Mouse (Mus musculus) neural tube, embryonic 14.5 days (tissue): Measurements from ENCODE around the gene Igtp. TPM values are rescaled to one million over a fixed set of nuclear protein-coding genes. Genes with fewer than 3 reads are reported as not detected.
"Not testable (repeated sequence)": the region's sequence is repeated elsewhere in the genome, so short reads cannot be mapped to it uniquely, and the experiment has no call there.

Experiments used
- ATAC-seq: fragments of 200-750 bp; cut with Nextera tagmentation; 2 replicates; pipeline ENCODE4 v1.8.0; 2017; ENCODE audit warnings: low read depth, mild to moderate bottlenecking, moderate TSS enrichment, moderate library complexity
- H3K27ac ChIP-seq: fragments of 300-500 bp; sonication (generic); 2 replicates; pipeline ENCODE4 v1.5.1; 2014; ENCODE audit warnings: low read depth, mild to moderate bottlenecking, control low read depth, low read length, moderate library complexity, mixed read lengths
- H3K27me3 ChIP-seq: fragments of 300-500 bp; sonication (generic); 2 replicates; pipeline ENCODE4 v1.6.1; 2014; ENCODE audit warnings: low read length; ENCODE audit not compliant: control insufficient read depth, insufficient read depth
- H3K36me3 ChIP-seq: fragments of 300-500 bp; sonication (generic); 2 replicates; pipeline ENCODE4 v1.6.1; 2014; ENCODE audit warnings: low read length, mixed read lengths; ENCODE audit not compliant: control insufficient read depth, insufficient read depth
- H3K4me1 ChIP-seq: fragments of 300-500 bp; sonication (generic); 2 replicates; pipeline ENCODE4 v1.6.1; 2014; ENCODE audit warnings: low read length; ENCODE audit not compliant: control insufficient read depth, insufficient read depth
- H3K4me2 ChIP-seq: fragments of 300-500 bp; sonication (generic); 2 replicates; pipeline ENCODE4 v1.6.1; 2014; ENCODE audit warnings: mild to moderate bottlenecking, low read depth, low read length, control low read depth
- H3K4me3 ChIP-seq: fragments of 300-500 bp; sonication (generic); 2 replicates; pipeline ENCODE4 v1.5.1; 2014; ENCODE audit warnings: low read depth, low read length, control low read depth, mixed read lengths
- H3K9ac ChIP-seq: fragments of 300-500 bp; sonication (generic); replicated peaks from 2 replicates; pipeline ENCODE4 v1.6.1; 2014; ENCODE audit warnings: low read depth, mild to moderate bottlenecking, control low read depth, low read length, mixed read lengths
- H3K9me3 ChIP-seq: fragments of 300-500 bp; sonication (generic); 2 replicates; pipeline ENCODE4 v1.6.1; 2016; ENCODE audit warnings: low read length; ENCODE audit not compliant: control insufficient read depth
- WGBS: fragments of 180-500 bp; shearing (Covaris S2); extraction: QIAGEN DNeasy Blood & Tissue Kit; methylation state at CpG from one replicate; pipeline ENCODE4 v1.1.7; 2014; 5-methylcytosine and 5-hydroxymethylcytosine counted together
- polyA plus RNA-seq: library from polyadenylated mRNA; unstranded; fragments of >200 nt; fragmentation: Nextera tagmentation; extraction: Ambion mirVana; gene quantifications from 2 replicates; pipeline ENCODE4 v1.2.1, GENCODE M21; 2014

The Igtp gene
- polyA plus RNA-seq, 1 experiment from 2014 or later = 0.68 TPM

DNA sequence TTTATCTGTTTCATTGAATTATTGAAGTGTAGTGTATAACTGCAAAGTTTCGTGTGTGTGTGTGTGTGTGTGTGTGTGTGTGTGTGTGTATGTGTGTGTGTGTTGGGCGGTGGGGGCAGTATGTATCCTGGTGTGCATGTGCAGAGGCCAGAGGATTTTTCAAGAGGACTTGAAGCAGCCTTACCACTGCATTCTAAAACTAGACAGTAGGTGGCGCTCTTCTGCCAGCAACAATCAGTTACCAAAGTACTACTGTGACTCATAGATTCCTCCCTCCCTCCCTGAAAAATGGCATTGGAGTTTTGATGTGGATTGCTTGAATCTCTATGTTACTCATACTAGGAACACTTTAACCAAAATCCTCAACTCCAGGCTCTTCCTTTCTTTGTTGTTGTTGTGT is 19.8 kb upstream of the Igtp start:
- no peak overlapping the region for H3K4me3 ChIP-seq
- no peaks in the 10 kb centered on the region for H3K27me3 ChIP-seq
- H3K4me1 ChIP-seq = no peaks in the 10 kb centered on the region
- no peak overlapping the region for H3K9ac ChIP-seq
- H3K9me3 ChIP-seq = no peaks in the 10 kb centered on the region
- peaks cover 20% of the 10 kb centered on the region; the same call in 1 of the 2 replicates for H3K36me3 ChIP-seq
- H3K4me2 ChIP-seq = no peak overlapping the region
- H3K27ac ChIP-seq = no peak overlapping the region
- ATAC-seq = peak; percentile 28; the same call in 1 of the 2 replicates
- 28% methylated on average over 3 of the region's 3 CpGs for WGBS

DNA sequence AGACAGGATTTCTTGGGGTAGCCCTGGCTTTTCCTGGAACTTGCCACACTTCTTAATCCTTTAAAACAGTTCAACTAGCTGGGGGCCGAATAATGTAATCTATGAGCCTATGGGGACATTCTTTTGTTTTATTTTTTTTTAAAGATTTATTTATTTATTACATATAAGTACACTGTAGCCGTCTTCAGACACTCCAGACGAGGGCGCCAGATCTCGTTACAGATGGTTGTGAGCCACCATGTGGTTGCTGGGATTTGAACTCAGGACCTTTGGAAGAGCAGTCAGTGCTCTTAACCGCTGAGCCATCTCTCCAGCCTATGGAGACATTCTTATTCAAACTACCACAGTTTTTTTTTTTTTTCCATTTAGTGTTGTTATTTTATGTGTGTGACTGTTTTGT is 19.4 kb upstream of the Igtp start:
- ATAC-seq, H3K4me3 ChIP-seq, H3K9me3 ChIP-seq, H3K27ac ChIP-seq, H3K4me2 ChIP-seq, H3K9ac ChIP-seq, H3K27me3 ChIP-seq, H3K4me1 ChIP-seq: not testable (repeated sequence)
- H3K36me3 ChIP-seq = peaks cover 20% of the 10 kb centered on the region; the same call in 1 of the 2 replicates
- WGBS = 96% methylated on average over 6 of the region's 6 CpGs

GRCm38 (mm10) chr11:58180756-58181155 is 18.6 kb upstream of the Igtp start:
- H3K27me3 ChIP-seq = no peaks in the 10 kb centered on the region
- H3K36me3 ChIP-seq = peaks cover 17% of the 10 kb centered on the region; the same call in 1 of the 2 replicates
- no peak overlapping the region for H3K9ac ChIP-seq
- no peaks in the 10 kb centered on the region for H3K9me3 ChIP-seq
- H3K27ac ChIP-seq = no peak overlapping the region
- WGBS = 92% methylated on average over 7 of the region's 7 CpGs
- ATAC-seq = no peak
- no peak overlapping the region for H3K4me2 ChIP-seq
- no peaks in the 10 kb centered on the region for H3K4me1 ChIP-seq
- no peak overlapping the region for H3K4me3 ChIP-seq

GRCm38 (mm10) chr11:58183579-58183978 is 15.8 kb upstream of the Igtp start:
- no peaks in the 10 kb centered on the region for H3K27me3 ChIP-seq
- H3K4me2 ChIP-seq = no peak overlapping the region
- no peak for ATAC-seq
- H3K4me1 ChIP-seq = no peaks in the 10 kb centered on the region
- H3K9me3 ChIP-seq = no peaks in the 10 kb centered on the region
- 92% methylated on average over 3 of the region's 3 CpGs for WGBS
- no peak overlapping the region for H3K4me3 ChIP-seq
- no peak overlapping the region for H3K9ac ChIP-seq
- no peaks in the 10 kb centered on the region for H3K36me3 ChIP-seq
- no peak overlapping the region for H3K27ac ChIP-seq

DNA sequence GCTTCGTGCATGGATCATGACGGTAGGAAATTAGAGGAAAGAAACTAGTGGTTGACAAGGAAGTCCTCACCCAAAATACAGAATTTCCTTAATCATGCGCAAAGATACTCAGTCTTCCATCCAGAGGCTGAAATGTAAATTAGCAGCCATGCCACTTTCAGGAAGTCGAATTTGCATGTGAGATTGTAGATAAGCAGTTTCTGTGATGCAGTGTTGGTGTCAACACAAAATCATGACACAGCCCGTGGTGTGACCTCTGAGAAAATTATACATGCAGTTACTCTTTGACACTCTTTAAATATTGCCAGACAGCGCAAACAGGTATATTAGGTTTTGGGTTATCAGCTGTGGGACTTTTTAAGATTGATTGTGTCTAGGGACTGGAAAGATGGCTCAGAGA is 9.7 kb upstream of the Igtp start:
- no peak for ATAC-seq
- no peak overlapping the region for H3K4me2 ChIP-seq
- H3K36me3 ChIP-seq = no peaks in the 10 kb centered on the region
- H3K4me1 ChIP-seq = no peaks in the 10 kb centered on the region
- H3K4me3 ChIP-seq = no peak overlapping the region
- H3K9me3 ChIP-seq = no peaks in the 10 kb centered on the region
- H3K27me3 ChIP-seq = no peaks in the 10 kb centered on the region
- no peak overlapping the region for H3K27ac ChIP-seq
- 97% methylated on average over 6 of the region's 6 CpGs for WGBS
- no peak overlapping the region for H3K9ac ChIP-seq

DNA sequence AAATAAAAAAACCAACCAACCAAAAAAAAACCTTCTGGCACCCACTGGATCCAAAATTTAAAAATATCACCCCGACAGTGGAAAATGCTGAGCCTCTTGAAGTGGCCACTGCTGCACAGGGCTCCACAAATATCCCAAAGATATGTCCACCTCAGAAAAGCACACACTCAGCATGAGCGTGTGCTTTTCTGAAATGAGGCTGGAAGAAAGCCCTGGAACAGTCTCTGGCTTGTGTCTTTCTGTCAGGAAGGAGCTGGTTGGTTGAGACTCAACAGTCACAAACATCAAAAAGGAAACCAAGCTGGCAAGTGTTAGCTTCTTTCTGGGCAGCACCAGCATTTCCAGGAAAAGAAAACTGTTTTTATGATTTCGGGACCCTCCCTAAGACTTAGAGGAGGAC is 6.0 kb upstream of the Igtp start:
- 90% methylated on average over 3 of the region's 3 CpGs for WGBS
- no peak overlapping the region for H3K27ac ChIP-seq
- H3K4me2 ChIP-seq = no peak overlapping the region
- ATAC-seq = no peak
- H3K4me1 ChIP-seq = no peaks in the 10 kb centered on the region
- H3K9ac ChIP-seq = no peak overlapping the region
- H3K9me3 ChIP-seq = no peaks in the 10 kb centered on the region
- no peaks in the 10 kb centered on the region for H3K36me3 ChIP-seq
- H3K4me3 ChIP-seq = no peak overlapping the region
- H3K27me3 ChIP-seq = no peaks in the 10 kb centered on the region

DNA sequence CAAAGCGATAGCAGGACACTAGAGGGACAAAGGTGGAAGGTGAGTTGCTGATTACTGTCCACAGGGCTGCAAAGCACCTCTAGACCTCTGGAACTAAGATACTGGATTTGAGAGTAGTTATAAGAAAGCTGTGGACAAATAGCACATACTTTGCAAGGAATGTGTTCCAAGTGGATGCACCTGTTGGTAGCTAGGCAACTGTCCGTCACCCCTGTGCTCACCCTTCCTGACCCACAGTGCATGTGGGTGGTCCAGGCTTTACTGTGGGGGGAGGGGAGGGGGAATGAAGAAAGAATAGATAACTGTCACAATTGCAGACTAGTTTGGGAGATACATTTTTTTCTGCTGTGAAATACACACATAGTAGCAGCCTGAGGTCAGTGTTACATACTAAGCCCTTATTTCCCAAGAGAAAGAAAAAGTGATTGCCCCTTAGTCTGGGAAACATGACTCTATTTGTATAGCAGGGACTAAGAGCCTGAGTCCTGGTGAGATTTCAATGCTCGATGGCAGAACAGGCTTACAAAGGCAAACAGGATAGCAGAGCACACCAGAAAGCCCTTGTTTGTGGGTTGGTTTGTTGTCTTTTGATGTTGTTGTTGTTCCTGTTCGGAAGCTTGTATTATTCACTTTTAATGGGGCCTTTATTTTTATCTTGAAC is 5.4 kb upstream of the Igtp start:
- ATAC-seq = no peak
- Histone ChIP-seq H3K36me3 (no peaks in the 10 kb centered on the region), H3K4me3 (no peak overlapping the region), H3K9me3 (no peaks in the 10 kb centered on the region), H3K27ac (no peak overlapping the region), H3K27me3 (no peaks in the 10 kb centered on the region), H3K4me2 (no peak overlapping the region), H3K9ac (no peak overlapping the region), H3K4me1 (no peaks in the 10 kb centered on the region)
- 48% methylated on average over 4 of the region's 4 CpGs for WGBS

DNA sequence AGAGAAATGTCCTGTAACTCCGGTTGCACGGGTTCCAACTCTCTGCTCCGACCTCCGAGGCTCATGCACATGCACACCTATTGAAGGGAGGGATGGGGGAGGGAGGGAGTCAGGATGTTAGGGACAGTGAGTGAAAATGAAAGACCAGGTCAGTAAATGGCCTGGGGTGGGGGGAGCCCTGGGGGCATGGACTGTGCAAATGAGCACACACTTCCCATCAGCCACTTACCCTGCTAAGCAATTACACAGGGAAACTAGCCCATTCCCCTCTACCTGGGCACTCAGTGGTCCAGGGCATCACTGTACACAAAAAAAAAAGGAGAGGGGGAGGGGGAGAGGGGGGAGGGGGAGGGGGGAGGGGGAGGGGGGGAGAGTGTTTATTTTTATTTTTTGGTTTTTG is 693 bp upstream of the Igtp start:
- ATAC-seq = no peak
- H3K27ac ChIP-seq = no peak overlapping the region
- H3K4me3 ChIP-seq = no peak overlapping the region
- no peak overlapping the region for H3K9ac ChIP-seq
- no peak overlapping the region for H3K4me2 ChIP-seq
- no peaks in the 10 kb centered on the region for H3K9me3 ChIP-seq
- H3K36me3 ChIP-seq = no peaks in the 10 kb centered on the region
- no peaks in the 10 kb centered on the region for H3K27me3 ChIP-seq
- no peaks in the 10 kb centered on the region for H3K4me1 ChIP-seq
- WGBS = 89% methylated on average over 4 of the region's 4 CpGs

- Histone ChIP-seq H3K9me3 (no peaks in the 10 kb centered on the region), H3K27me3 (no peaks in the 10 kb centered on the region), H3K9ac (no peak overlapping the region), H3K4me1 (no peaks in the 10 kb centered on the region), H3K36me3 (no peaks in the 10 kb centered on the region), H3K4me2 (no peak overlapping the region), H3K4me3 (no peak overlapping the region), H3K27ac (no peak overlapping the region)
- 97% methylated on average over 4 of the region's 4 CpGs for WGBS
- ATAC-seq = no peak
These were observed 870 bp downstream of the Igtp start for GRCm38 (mm10) chr11:58200226-58200625.
